8 mouse cellular contexts compared by ENCODE assay signal in the genomic region with DNA sequence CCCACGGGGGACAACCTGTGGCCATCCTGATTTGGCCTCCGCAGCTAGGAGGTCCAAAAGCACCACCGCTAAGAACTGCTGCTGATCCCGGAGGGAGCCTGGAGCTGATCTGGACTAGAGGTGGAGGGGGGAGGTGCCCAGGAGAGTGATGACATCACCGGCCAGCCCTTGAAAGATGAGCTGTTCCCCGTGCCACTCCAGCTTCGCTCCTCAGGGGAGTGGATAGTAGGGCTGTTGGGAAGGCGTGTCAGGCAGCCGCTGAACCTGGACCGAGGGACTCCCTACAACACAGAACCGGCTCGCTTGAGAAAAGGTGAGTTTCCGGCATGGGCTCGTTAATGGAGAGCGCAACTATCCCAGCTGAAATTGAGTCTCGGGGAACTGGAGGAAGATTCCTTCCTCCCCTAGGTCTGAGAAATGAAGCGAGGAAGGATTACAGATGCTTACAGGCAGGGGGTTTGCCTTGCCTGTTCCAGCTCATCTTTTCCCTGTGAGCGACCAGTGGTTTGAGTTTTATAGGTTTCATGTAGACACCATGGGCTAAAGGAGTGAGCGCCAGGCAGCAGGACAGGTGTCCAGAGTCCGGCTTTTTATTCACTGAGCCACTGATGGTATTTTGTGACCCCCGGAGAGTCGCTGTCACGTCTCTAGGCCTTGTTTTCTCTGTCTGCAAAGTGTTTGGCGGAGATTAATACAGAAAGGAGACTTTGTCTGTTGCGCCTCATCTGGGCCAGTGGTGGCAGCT. TPM values are rescaled to one million over a fixed set of nuclear protein-coding genes. Genes with fewer than 3 reads are reported as not detected.
DNase-seq lines count a peak whose midpoint lies in the region; ATAC-seq and TF ChIP-seq lines count a peak whose summit lies in the region.

A gene (plus strand): TSS at position 291 of the 745 bp plus-strand sequence.

- WGBS in forebrain, embryonic 15.5 days: 2% methylated on average over 25 of the region's 25 CpGs
- WGBS in intestine, postnatal 0 days: 8% methylated on average over 25 of the region's 25 CpGs
- WGBS in stomach, embryonic 15.5 days: 5% methylated on average over 25 of the region's 25 CpGs

- H3K9me3 ChIP-seq in forebrain, embryonic 15.5 days: no peaks in the 10 kb centered on the region
- no peaks in the 10 kb centered on the region; the same call in 1 of the 2 replicates for H3K9me3 ChIP-seq in intestine, postnatal 0 days (ENCODE audit: control insufficient read depth)
- H3K9me3 ChIP-seq in stomach, embryonic 15.5 days: no peaks in the 10 kb centered on the region

- H3K27ac ChIP-seq in forebrain, embryonic 15.5 days (replicated peaks): no peak within 1 kb of the TSS
- H3K27ac ChIP-seq in intestine, postnatal 0 days (ENCODE audit: low read depth, low read length): peak within 1 kb of the TSS; percentile 3
- no peak within 1 kb of the TSS for H3K27ac ChIP-seq in stomach, embryonic 15.5 days

- TF ChIP-seq CTCF in intestine, postnatal 0 days (IDR thresholded peaks at IDR 0.05; ENCODE audit: low read depth): no peak

- H3K4me1 ChIP-seq in forebrain, embryonic 15.5 days: peaks cover 16% of the 10 kb centered on the region
- H3K4me1 ChIP-seq in intestine, postnatal 0 days (replicated peaks; ENCODE audit: control insufficient read depth, insufficient read depth, low read length): no peaks in the 10 kb centered on the region
- peaks cover 21% of the 10 kb centered on the region for H3K4me1 ChIP-seq in stomach, embryonic 15.5 days

- peak within 1 kb of the TSS; percentile 25 for H3K4me3 ChIP-seq in forebrain, embryonic 15.5 days
- peak within 1 kb of the TSS; percentile 38 for H3K4me3 ChIP-seq in intestine, postnatal 0 days (ENCODE audit: low read depth, low read length)
- H3K4me3 ChIP-seq in stomach, embryonic 15.5 days (replicated peaks): peak within 1 kb of the TSS; percentile 34

- H3K4me2 ChIP-seq in forebrain, embryonic 15.5 days (replicated peaks): peak within 1 kb of the TSS; percentile 44
- peak within 1 kb of the TSS; percentile 52 for H3K4me2 ChIP-seq in intestine, postnatal 0 days (replicated peaks; ENCODE audit: low read depth)
- H3K4me2 ChIP-seq in stomach, embryonic 15.5 days: peak within 1 kb of the TSS; percentile 54

- H3K27me3 ChIP-seq in forebrain, embryonic 15.5 days: peaks cover 17% of the 10 kb centered on the region
- peaks cover 25% of the 10 kb centered on the region for H3K27me3 ChIP-seq in intestine, postnatal 0 days (replicated peaks; ENCODE audit: control insufficient read depth, insufficient read depth, low read length)
- peaks cover 29% of the 10 kb centered on the region; the same call in 1 of the 2 replicates for H3K27me3 ChIP-seq in stomach, embryonic 15.5 days (replicated peaks)

- peak within 1 kb of the TSS; percentile 3; the same call in 1 of the 2 replicates for H3K9ac ChIP-seq in forebrain, embryonic 15.5 days (replicated peaks)
- H3K9ac ChIP-seq in intestine, postnatal 0 days (ENCODE audit: low read depth, low read length): peak within 1 kb of the TSS; percentile 42
- H3K9ac ChIP-seq in stomach, embryonic 15.5 days: peak within 1 kb of the TSS; percentile 14; the same call in 1 of the 2 replicates

- no peak for ATAC-seq in forebrain, embryonic 15.5 days (replicated peaks)
- peak; percentile 74; the same call in 1 of the 2 replicates for ATAC-seq in intestine, postnatal 0 days
- ATAC-seq in stomach, embryonic 15.5 days (ENCODE audit: insufficient read depth, low FRiP score, low read depth): peak; percentile 63

- peak; percentile 57 for DNase-seq in 3T3-L1 (ENCODE audit: low read depth, low spot score)
- peak; percentile 77 for DNase-seq in R1 (ENCODE audit: low read depth, low spot score)
- peak; percentile 59 for DNase-seq in lung, postnatal 10 days
- DNase-seq in right cerebral cortex, postnatal 36 days (ENCODE audit: low spot score in 2 of 2): no peak
- no peak for DNase-seq in thymus, postnatal 36 days

- H3K36me3 ChIP-seq in forebrain, embryonic 15.5 days: no peaks in the 10 kb centered on the region
- no peaks in the 10 kb centered on the region for H3K36me3 ChIP-seq in intestine, postnatal 0 days (ENCODE audit: control insufficient read depth, insufficient read depth)
- no peaks in the 10 kb centered on the region for H3K36me3 ChIP-seq in stomach, embryonic 15.5 days

RNA-seq across cellular contexts. Expression of the gene that starts here (rescaled TPM):
- 0.38 and 0.64 TPM in 2 replicates for polyA plus RNA-seq in forebrain, embryonic 15.5 days (2015; fragmentation: Nextera tagmentation; extraction: Ambion mirVana)
- polyA plus RNA-seq in intestine, postnatal 0 days (2015; fragmentation: Nextera tagmentation; extraction: Ambion mirVana): 3.8 and 4.4 TPM in 2 replicates
- 3.5 TPM in 2 replicates for polyA plus RNA-seq in stomach, embryonic 15.5 days (2015; fragmentation: Nextera tagmentation; extraction: Ambion mirVana)

Comparison
In these comparisons a context has a peak if more than half of its experiments do, and no peak if none do; other contexts are left out.
1. DNase-seq: peak in 3T3-L1 (single experiment), R1 (single experiment) and lung, postnatal 10 days (single experiment); none in right cerebral cortex, postnatal 36 days (0 of 2) and thymus, postnatal 36 days (0 of 2).
2. Peak in every context shown above with its lines, with median percentiles within 50 percentile points of each other: H3K4me2 ChIP-seq, H3K4me3 ChIP-seq and H3K9ac ChIP-seq.